ENCODE assay signal across 17 mouse cellular contexts in the genomic region with DNA sequence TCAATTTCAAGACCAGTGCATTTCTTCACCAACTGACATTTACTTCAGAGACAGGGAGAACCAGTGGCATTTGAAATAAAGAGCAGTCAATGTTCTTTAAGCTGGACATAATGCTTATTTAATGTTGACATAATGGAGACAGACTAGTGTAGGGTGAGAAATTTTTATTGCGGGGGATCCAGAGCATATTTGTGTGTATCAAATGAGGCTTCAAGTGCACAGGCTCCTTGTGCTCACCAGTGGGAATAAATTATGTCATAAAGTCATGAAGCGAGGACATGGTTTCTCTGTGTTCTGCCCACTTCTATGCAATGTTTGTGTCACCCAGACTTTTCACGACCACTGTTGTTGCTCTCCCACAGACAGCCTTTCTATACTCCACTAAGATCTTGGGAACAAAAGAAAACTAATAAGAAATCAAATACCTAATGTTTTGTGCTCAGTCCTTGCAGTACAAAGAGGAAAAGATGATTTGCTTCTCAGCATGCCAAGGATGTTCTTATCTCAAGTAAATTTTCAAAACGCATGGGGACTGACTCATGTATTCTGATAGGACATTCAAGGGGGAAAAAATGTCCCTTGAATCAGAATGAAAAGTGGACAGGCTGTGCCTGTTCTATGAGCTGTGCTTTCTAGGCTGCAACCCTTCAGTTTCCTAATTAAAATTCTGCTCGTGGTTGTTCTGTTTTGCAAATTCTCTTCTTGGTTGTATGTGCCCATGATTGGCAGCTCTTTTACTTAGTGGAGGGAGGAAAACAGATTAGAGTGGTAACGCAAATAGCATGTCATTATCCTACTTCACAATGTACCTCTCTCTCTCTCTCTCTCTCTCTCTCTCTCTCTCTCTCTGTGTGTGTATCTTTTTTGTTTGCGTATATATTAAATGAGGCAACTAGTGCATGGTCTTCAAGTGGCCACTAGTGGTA.
DNase-seq lines count a peak whose midpoint lies in the region; ATAC-seq and TF ChIP-seq lines count a peak whose summit lies in the region.
"Had no signal": no experiment of that assay in that cellular context is flagged by ENCODE, and none has a peak within 500 bp of the region (broad histone marks: within the 10 kb centered on the region; RNA-seq: fewer than 3 reads in every experiment).

No protein-coding gene starts in this region.

- DNase-seq in layer of hippocampus, adult 2 months (ENCODE audit: low spot score in 2 of 2), result peak in 1 of 2 experiments; percentile 26
- DNase-seq in layer of hippocampus, adult 11-12 months (ENCODE audit: low spot score), result no peak
- DNase-seq in brain, adult 2 months (ENCODE audit: low read depth, low spot score), result peak; percentile 28
- DNase-seq in midbrain, embryonic 10.5 days (ENCODE audit: low spot score), result no peak
- no peak for DNase-seq in spleen, postnatal 36 days (ENCODE audit: low spot score in 2 of 2)
- DNase-seq in thymus, adult 18-20 months, result no peak
- no peak for DNase-seq in cerebellum, postnatal 36 days
- DNase-seq: adrenal gland, postnatal 36 days; B cell, adult 2 months; cerebellum, adult 8-10 months; heart, postnatal 36 days; kidney, adult 18-20 months; liver, postnatal 0 days; lung, postnatal 4 days had no signal

- TF ChIP-seq CTCF in layer of hippocampus, adult 2 months (conservative IDR thresholded peaks at IDR 0.05), result no peak; the same call in 1 of the 2 replicates

- no peak overlapping the region for H3K9ac ChIP-seq in forebrain, embryonic 15.5 days (replicated peaks)
- H3K9ac ChIP-seq: embryonic facial prominence, embryonic 13.5 days; limb, embryonic 13.5 days; liver, postnatal 0 days had no signal

- no peak overlapping the region for H3K4me2 ChIP-seq in forebrain, embryonic 15.5 days (replicated peaks)
- H3K4me2 ChIP-seq: embryonic facial prominence, embryonic 13.5 days; limb, embryonic 13.5 days had no signal

- peaks cover 8% of the 10 kb centered on the region; the same call in 1 of the 2 replicates for H3K4me1 ChIP-seq in forebrain, embryonic 15.5 days
- peaks cover 15% of the 10 kb centered on the region for H3K4me1 ChIP-seq in midbrain, embryonic 10.5 days
- H3K4me1 ChIP-seq: embryonic facial prominence, embryonic 13.5 days had no signal

- no peaks in the 10 kb centered on the region for H3K9me3 ChIP-seq in forebrain, embryonic 15.5 days
- H3K9me3 ChIP-seq in midbrain, embryonic 10.5 days (replicated peaks), result no peaks in the 10 kb centered on the region
- H3K9me3 ChIP-seq: embryonic facial prominence, embryonic 13.5 days; limb, embryonic 13.5 days had no signal

- WGBS in forebrain, embryonic 15.5 days, result 13% methylated on average over 7 of the region's 7 CpGs
- WGBS in midbrain, embryonic 10.5 days, result 71% methylated on average over 7 of the region's 7 CpGs

- ATAC-seq in forebrain, embryonic 15.5 days (replicated peaks), result peak; percentile 94
- ATAC-seq: liver, postnatal 0 days had no signal

- H3K27ac ChIP-seq in layer of hippocampus, adult 2 months, result peak overlapping the region; percentile 46; the same call in 1 of the 2 replicates
- peak overlapping the region; percentile 55 for H3K27ac ChIP-seq in forebrain, embryonic 15.5 days (replicated peaks)
- peak overlapping the region; percentile 70 for H3K27ac ChIP-seq in midbrain, embryonic 10.5 days (replicated peaks)
- H3K27ac ChIP-seq: embryonic facial prominence, embryonic 13.5 days; limb, embryonic 13.5 days had no signal

- H3K4me3 ChIP-seq in layer of hippocampus, adult 2 months, result no peak overlapping the region
- H3K4me3 ChIP-seq in forebrain, embryonic 15.5 days, result no peak overlapping the region
- H3K4me3 ChIP-seq in midbrain, embryonic 10.5 days, result no peak overlapping the region
- H3K4me3 ChIP-seq: embryonic facial prominence, embryonic 13.5 days; limb, embryonic 13.5 days had no signal

- no peaks in the 10 kb centered on the region for H3K27me3 ChIP-seq in forebrain, embryonic 15.5 days
- no peaks in the 10 kb centered on the region for H3K27me3 ChIP-seq in midbrain, embryonic 10.5 days (ENCODE audit: low read depth, poor library complexity, severe bottlenecking)
- H3K27me3 ChIP-seq: embryonic facial prominence, embryonic 13.5 days; limb, embryonic 13.5 days had no signal

- H3K36me3 ChIP-seq in forebrain, embryonic 15.5 days, result no peaks in the 10 kb centered on the region
- no peaks in the 10 kb centered on the region for H3K36me3 ChIP-seq in midbrain, embryonic 10.5 days
- H3K36me3 ChIP-seq: embryonic facial prominence, embryonic 13.5 days; limb, embryonic 13.5 days had no signal
